Mouse (Mus musculus): ENCODE results near the gene Rad9b. TPM values are rescaled to one million over a fixed set of nuclear protein-coding genes. Genes with fewer than 3 reads are reported as not detected.
A peak's percentile ranks its signal among the peaks of the same experiment; 100 is the strongest.

Gene Rad9b
- total RNA-seq (2014; fragmentation: Nextera tagmentation) (11.4 and 16.2 TPM in 2 replicates), total RNA-seq (2017) (7.5 and 11.7 TPM in 2 replicates)

DNA sequence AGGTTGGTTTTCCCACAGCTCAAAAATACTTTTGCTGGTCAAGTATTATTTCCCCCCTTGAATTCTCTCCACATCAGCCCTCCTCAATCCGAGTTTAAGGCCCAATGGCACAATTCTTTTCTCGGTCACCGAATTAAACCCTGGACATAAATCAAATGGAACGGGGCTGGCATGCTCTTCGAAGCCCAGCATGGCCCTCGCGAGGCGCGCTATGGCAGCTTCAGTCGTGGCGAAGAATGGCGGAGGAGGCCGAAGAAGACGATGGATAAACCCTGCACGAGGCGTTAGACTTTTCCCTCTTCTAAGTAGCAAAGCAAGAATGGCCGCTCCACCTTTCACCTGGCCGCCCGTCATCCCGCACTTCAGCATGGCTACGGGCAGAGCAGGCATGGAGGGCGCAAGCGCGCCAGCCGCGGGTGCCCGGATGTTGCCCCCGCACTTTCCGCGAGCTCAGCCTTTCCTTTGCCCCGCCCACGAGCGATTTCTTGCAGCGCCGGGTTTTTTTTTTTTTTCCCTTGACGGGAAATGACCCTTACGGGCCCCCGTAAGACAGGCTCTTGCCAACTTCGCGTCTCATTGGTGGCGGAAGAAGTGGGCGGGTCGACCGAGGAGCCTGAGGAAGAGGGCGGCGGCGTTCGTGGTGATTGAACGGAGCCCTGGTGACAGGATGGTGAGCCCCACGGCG lies at the start of gene Rad9b, which contains the start of gene Vps29:
Rad9b (minus strand) TSS at position 427 of the 685 bp plus-strand sequence.
Vps29 (plus strand) TSS at position 563 of the 685 bp plus-strand sequence.
- ATAC-seq (replicated peaks; ENCODE audit: low FRiP score, low TSS enrichment, poor library complexity, severe bottlenecking) = peak; percentile 98

DNA sequence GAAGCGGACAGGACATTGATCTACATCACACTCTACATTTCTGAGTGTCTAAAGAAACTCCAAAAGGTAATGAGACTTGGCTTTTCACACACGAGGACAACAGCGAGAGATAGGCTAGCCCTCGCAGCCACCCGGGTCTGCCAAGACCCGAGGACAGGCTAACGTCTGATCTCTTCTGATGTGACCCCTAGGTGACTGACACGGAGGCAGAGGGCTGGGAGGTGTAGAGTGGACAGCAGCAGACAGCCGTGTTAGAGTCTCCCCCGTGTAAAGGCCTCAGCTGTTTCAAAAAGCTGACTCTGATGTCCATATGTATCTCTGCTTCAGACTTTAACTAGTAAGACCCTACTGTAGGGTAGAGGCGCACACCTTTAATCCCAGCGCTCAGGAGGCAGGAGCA lies 49.3 kb upstream of the Rad9b start:
- no peak for ATAC-seq (replicated peaks; ENCODE audit: low FRiP score, low TSS enrichment, poor library complexity, severe bottlenecking)

GRCm38 (mm10) chr5:122402772-122403171 lies 48.7 kb upstream of the Rad9b start:
- ATAC-seq (replicated peaks; ENCODE audit: low FRiP score, low TSS enrichment, poor library complexity, severe bottlenecking) = no peak

DNA sequence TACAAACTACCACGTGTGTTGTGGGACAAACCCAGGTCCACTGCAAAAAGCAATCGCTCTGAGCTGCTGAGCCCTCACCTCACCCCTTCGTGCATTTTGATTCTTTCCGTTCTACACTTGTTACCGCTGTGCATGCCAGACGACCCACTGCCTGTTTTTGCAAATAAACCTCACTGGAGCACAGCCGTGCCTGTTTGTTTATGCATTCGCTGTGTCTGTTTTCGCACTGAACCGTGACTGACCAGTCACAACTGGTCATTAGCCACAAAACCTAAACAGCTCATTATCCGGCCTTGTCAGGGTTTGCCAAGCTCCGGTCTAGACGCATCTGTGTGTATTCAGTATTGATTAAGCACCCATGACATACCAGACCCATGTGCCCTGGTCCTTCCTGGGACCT lies 48.1 kb upstream of the Rad9b start:
- no peak for ATAC-seq (replicated peaks; ENCODE audit: low FRiP score, low TSS enrichment, poor library complexity, severe bottlenecking)

- peak; percentile 67 for ATAC-seq (replicated peaks; ENCODE audit: low FRiP score, low TSS enrichment, poor library complexity, severe bottlenecking)
These were observed 47.2 kb upstream of the Rad9b start for GRCm38 (mm10) chr5:122401303-122401640.

DNA sequence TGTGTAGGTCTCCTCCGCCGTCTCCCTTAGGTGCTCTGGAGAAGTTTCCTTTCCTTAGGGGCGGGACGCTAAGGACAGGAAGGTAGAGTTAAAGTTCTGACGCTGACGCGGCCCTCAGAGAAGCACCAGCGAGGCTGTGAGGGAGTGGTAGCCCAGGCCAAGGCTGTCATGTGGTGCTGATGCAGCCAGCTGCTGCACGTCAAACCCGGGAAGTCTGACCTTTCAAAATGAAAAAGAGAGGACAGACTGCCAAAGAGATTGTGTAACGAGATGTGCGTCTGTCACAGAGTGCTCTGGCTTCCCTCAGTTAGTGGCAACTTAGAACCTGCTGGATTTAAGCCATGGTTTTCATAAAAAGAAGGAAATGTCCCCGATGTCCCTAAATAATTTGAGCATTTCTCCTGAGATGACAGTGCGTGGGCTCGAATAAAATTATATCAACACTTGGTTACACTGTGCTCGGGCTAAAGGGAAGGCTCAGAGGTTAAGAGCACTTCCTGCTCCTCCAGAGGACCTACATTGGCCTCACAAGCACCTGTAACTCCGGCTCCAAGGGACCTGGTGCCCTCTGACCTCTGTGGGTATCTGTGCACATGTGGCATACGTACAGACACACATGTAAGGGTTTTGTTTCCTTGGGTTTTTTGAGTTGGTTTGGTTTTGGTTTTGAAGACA lies 46.7 kb upstream of the Rad9b start:
- no peak for ATAC-seq (replicated peaks; ENCODE audit: low FRiP score, low TSS enrichment, poor library complexity, severe bottlenecking)

DNA sequence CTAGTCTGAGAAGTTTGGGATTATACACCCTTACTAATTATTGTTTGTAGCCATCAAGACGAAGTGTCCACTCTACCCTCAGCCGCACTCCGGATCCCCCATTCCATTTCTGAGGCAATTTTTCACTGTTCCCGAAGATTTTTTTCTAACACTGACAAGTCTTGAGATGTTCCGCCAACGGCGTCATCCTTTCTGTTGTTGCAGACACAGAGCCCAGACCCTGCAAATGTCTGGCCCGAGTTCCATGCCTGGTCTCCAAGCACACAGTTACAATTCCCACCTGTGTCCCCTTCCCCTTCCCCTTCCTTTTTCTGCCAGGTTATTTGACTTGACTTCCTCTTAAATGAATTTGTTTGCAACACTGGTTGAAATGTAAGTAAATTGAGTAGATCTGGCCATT lies 45.8 kb upstream of the Rad9b start:
- ATAC-seq (replicated peaks; ENCODE audit: low FRiP score, low TSS enrichment, poor library complexity, severe bottlenecking) = no peak

GRCm38 (mm10) chr5:122397495-122397894 lies 43.5 kb upstream of the Rad9b start:
- ATAC-seq (replicated peaks; ENCODE audit: low FRiP score, low TSS enrichment, poor library complexity, severe bottlenecking) = no peak

DNA sequence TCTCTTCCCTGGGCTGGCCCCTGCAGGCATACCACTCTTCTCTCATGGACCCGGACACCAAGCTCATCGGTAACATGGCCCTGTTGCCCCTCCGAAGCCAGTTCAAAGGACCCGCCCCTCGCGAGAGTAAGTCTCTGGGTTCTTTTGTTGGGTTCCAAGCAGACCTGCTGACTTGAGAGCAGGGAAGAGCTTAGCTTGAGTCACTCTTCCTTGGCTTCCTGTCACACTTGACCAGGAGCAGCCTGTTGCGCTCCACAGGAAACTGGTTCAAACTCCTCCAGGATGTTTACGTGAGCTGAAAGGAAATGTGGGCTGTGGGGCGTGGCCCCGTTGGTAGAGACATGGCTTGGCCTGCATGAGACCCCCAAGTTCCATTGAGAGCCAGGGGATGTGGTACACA lies 42.8 kb upstream of the Rad9b start:
- ATAC-seq (replicated peaks; ENCODE audit: low FRiP score, low TSS enrichment, poor library complexity, severe bottlenecking) = no peak

GRCm38 (mm10) chr5:122393887-122394286 lies 39.9 kb upstream of the Rad9b start:
- ATAC-seq (replicated peaks; ENCODE audit: low FRiP score, low TSS enrichment, poor library complexity, severe bottlenecking) = peak; percentile 64

DNA sequence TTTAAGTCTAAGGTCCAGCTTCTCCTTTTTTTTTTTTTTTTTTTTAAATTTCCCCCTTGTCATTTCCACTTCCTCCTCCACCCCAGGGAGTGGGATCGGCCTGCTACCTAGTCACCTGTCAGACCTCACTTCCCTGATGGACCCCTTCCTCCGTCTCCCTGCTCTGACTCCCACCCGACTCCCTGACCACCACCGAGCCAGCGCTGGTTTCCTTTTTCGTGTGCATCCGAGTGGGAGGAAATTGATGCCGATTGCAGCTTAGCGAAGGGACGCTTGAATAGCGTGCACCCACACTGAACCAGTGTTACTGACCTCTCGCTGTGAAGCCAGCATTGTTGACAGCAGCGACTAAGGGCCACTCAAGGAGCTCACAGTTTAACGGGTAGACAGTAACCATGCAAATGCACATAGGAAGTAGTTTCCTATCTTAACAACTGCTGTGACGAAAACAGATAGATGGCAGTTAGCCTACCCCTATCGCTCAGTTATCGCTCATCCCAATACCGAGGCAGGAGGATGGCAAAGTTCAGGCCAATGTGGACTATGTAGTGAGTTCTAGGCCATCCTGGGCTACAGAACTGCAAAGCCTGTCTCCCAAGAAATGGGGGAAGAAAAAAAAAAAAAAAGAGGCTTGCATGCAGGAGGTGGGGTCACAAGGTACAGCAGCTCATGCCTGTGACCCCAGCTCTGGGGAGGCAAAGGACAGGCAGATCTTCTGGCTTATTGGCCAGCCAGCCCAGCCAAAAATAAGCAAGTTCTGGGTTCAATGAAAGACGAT lies 38.4 kb upstream of the Rad9b start:
- peak; percentile 39; the same call in 1 of the 2 replicates for ATAC-seq (replicated peaks; ENCODE audit: low FRiP score, low TSS enrichment, poor library complexity, severe bottlenecking)

GRCm38 (mm10) chr5:122391786-122392180 lies 37.8 kb upstream of the Rad9b start, which contains the start of gene Arpc3:
Gene Arpc3 (plus strand): TSS chr5:122391878.
- peak; percentile 89 for ATAC-seq (replicated peaks; ENCODE audit: low FRiP score, low TSS enrichment, poor library complexity, severe bottlenecking)

DNA sequence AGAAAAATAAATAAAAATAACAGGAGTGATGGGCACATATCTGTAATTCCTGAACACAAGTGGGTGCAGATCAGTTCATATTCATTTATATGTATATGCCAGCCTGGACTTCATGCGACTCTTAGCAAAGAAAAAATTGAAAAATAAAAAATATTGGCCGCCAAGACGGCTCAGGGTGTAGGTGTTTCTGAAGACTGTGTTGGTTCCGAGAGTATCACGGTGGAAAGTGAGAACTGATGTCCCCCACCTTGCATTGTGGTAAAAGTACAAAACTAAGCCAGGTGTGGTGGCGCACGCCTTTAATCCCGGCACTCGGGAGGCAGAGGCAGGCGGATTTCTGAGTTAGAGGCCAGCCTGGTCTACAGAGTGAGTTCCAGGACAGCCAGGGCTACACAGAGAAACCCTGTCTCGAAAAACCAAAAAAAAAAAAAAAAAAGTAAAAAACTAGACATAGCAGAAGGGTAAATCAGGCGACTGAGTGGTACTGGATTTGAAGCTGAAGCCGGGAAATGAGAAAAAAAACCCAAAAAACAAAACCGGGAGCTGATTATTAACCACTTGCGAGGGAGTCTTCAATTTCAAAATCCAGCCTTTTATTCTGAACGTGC lies 37.2 kb upstream of the Rad9b start:
- no peak for ATAC-seq (replicated peaks; ENCODE audit: low FRiP score, low TSS enrichment, poor library complexity, severe bottlenecking)

GRCm38 (mm10) chr5:122390671-122391070 lies 36.6 kb upstream of the Rad9b start:
- no peak for ATAC-seq (replicated peaks; ENCODE audit: low FRiP score, low TSS enrichment, poor library complexity, severe bottlenecking)

DNA sequence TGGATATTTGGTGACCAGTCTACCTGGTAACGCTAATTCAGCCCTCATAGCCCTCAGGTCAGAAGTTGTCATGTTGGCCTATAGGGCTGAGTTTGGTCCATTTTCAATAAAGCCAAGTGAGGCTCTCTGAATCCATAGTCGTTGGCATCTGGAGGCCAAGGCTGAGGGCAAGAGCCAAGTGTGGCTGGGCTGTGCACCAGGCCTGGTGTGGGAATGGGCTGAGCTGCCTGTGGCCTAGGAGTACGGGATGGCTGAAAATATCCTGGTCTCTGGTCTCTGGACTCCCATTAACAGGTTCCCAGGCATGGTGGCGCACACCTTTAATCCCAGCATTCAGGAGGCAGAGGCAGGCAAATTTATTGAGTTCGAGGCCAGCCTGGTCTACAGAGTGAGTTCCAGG lies 36.0 kb upstream of the Rad9b start:
- no peak for ATAC-seq (replicated peaks; ENCODE audit: low FRiP score, low TSS enrichment, poor library complexity, severe bottlenecking)

DNA sequence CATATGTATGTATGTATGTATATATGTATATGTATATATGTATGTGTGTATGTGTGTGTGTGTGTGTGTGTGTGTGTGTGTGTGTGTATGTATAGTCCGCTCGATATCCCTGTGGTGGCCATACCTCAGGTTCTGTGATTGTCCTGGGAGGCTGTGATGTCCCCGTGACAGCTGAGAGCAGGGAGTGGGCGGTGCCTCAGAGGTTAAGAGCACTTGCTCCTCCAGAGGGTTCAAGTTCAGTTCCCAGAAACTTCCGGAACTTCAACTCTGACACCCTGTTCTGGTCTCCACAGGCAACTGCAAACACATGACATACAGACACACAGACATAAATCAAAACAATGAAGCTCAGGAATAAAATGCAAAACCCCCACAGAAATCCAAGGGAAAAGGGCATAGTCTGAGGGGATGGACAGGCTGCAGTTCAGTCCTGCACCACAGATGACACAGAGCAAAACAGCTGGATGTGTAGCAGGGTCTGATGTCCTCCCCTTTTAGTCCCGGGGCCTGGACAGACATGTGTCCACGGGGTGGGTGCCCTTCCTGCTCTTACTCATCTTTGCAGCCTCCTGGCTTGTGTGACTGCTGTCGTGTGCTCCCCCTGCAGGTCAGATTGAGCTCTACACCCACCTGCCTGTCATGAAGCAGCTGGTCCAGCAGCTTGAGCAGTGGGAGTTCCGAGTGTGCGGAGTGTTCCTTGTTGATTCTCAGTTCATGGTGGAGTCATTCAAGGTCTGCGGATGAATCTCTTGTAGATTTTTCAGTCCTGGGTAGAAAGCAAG lies 25.5 kb upstream of the Rad9b start:
- ATAC-seq (replicated peaks; ENCODE audit: low FRiP score, low TSS enrichment, poor library complexity, severe bottlenecking) = peak; percentile 95

DNA sequence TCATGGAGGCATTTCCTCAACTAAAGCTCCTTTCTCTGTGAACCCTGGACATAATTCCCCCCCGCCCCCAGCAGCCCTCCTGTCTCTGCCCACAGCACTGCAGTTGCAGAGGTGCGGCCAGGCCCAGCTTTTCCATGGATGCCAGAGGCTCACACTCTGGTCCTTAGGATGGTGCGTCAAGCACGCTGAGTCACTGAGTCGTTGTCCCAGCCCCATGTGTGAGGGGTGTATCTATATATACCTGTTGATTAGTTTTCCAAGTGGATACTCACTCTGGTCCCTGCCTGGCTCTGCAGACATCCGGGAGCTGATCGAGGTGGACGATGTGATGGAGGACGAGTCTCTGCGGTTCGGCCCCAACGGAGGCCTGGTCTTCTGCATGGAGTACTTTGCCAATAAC lies 24.1 kb upstream of the Rad9b start:
- ATAC-seq (replicated peaks; ENCODE audit: low FRiP score, low TSS enrichment, poor library complexity, severe bottlenecking) = no peak

DNA sequence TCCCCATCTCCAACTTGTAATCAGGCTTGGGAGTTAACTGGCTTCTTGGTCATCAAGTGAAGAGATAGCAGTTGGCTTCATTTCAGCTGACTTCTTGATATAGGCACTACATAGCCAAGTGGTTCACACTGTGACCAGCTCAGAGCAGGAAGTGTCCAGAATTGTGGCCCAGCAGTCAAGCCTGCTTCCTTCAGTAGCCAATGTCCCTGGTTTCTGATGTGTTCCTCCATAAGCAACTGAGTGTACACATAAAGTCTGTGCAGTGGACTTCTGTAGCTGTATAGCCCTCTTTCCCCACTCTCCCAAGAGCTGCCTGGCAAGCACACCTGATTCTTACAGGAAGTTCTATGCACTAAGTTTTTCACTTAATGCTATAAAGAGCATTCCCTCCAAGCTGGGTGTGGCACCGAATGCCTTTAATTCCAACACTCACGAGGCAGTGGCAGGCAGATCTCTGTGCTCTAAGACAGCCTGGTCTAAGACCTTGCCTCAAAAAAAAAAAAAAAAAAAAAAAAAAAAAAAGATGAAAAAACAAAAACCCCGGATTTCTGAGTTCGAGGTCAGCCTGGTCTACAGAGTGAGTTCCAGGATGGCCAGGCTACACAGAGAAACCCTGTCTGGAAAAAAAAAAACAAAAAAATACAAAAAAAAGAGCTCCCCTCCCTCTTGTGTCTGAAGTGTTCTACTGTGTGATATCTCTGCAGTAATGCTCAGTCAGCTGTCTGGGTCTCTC lies 23.2 kb upstream of the Rad9b start:
- ATAC-seq (replicated peaks; ENCODE audit: low FRiP score, low TSS enrichment, poor library complexity, severe bottlenecking) = no peak

DNA sequence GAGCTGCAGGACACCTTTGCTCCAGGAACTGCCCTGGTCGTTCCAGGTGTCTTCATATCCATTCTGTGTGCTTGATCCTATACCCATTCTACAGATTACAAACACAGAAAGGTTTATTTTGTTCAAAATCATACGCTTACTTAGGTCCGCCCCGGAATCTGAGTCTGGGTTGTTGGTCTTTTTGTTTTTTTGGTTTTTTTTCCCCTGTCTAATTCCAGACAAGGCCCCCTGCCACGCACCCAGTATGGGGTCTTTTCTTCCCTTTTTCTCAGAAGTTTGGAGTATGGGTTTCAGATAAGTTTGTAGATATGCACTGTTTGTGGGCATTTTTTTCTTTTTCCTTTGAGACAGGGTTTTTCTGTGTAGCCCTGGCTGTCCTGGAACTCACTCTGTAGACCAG lies 18.8 kb upstream of the Rad9b start:
- no peak for ATAC-seq (replicated peaks; ENCODE audit: low FRiP score, low TSS enrichment, poor library complexity, severe bottlenecking)
